Mouse (Mus musculus): ENCODE results near the gene Scimp. TPM values are rescaled to one million over a fixed set of nuclear protein-coding genes. Genes with fewer than 3 reads are reported as not detected.

Scimp gene
- polyA plus RNA-seq, 1 experiment from 2014 or later = not detected

GRCm38 (mm10) chr11:70754476-70754875 lies 57.9 kb downstream of the Scimp start:
- no peaks in the 10 kb centered on the region for H3K36me3 ChIP-seq
- no peaks in the 10 kb centered on the region for H3K27me3 ChIP-seq (ENCODE audit: low read depth, poor library complexity, severe bottlenecking)
- no peak overlapping the region for H3K4me3 ChIP-seq
- no peak overlapping the region for H3K27ac ChIP-seq (replicated peaks)
- H3K9me3 ChIP-seq (replicated peaks) = no peaks in the 10 kb centered on the region
- no peaks in the 10 kb centered on the region; the same call in 1 of the 2 replicates for H3K4me1 ChIP-seq
- no peak for DNase-seq (ENCODE audit: low spot score)
- WGBS = 76% methylated on average over 4 of the region's 4 CpGs

GRCm38 (mm10) chr11:70753146-70753545 lies 59.2 kb downstream of the Scimp start:
- Histone ChIP-seq H3K4me1 (no peaks in the 10 kb centered on the region; the same call in 1 of the 2 replicates), H3K27me3 (ENCODE audit: low read depth, poor library complexity, severe bottlenecking) (no peaks in the 10 kb centered on the region), H3K36me3 (no peaks in the 10 kb centered on the region), H3K27ac (replicated peaks) (no peak overlapping the region), H3K4me3 (no peak overlapping the region), H3K9me3 (replicated peaks) (0 out of 2 replicates have a peak, but pooled peaks cover 6% of the 10 kb centered on the region)
- WGBS = 89% methylated on average over 10 of the region's 10 CpGs
- no peak for DNase-seq (ENCODE audit: low spot score)

DNA sequence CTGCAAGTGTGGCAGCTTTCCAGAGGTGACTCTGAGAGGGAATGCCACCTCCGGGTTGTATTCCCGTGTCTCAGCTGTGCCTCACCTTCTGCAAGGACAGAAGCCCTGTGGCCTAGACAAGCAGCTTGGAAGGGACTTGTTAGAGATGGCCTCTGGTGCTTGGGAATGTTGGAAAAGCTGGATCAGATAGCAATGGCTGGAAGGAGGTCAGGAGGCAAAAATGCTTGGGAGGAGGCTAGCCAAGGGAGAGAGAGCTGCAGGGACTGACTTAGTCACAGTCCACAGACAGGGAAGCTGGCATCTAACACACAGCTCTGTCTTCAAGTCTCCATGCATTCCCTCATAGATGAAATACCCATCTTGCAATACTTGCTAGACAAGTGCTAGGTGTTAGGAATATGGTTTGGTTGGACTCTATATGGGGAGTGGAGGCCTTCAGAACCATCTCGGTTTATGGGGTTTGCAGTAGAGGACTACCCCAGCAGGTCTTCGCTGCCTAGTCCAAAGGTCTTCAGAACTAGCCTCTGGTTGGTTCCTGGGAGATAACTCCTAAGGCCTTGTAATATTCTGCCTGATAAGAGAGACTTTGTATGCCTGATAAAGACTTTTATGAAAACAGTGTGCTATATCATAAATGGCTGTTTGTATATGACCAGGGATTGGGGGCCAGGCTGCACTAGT lies 59.9 kb downstream of the Scimp start:
- Histone ChIP-seq H3K27me3 (ENCODE audit: low read depth, poor library complexity, severe bottlenecking) (no peaks in the 10 kb centered on the region), H3K4me1 (no peaks in the 10 kb centered on the region; the same call in 1 of the 2 replicates), H3K4me3 (no peak overlapping the region), H3K9me3 (replicated peaks) (0 out of 2 replicates have a peak, but pooled peaks cover 6% of the 10 kb centered on the region), H3K27ac (replicated peaks) (no peak overlapping the region), H3K36me3 (no peaks in the 10 kb centered on the region)
- no peak for DNase-seq (ENCODE audit: low spot score)
- 87% methylated on average over 4 of the region's 4 CpGs for WGBS

DNA sequence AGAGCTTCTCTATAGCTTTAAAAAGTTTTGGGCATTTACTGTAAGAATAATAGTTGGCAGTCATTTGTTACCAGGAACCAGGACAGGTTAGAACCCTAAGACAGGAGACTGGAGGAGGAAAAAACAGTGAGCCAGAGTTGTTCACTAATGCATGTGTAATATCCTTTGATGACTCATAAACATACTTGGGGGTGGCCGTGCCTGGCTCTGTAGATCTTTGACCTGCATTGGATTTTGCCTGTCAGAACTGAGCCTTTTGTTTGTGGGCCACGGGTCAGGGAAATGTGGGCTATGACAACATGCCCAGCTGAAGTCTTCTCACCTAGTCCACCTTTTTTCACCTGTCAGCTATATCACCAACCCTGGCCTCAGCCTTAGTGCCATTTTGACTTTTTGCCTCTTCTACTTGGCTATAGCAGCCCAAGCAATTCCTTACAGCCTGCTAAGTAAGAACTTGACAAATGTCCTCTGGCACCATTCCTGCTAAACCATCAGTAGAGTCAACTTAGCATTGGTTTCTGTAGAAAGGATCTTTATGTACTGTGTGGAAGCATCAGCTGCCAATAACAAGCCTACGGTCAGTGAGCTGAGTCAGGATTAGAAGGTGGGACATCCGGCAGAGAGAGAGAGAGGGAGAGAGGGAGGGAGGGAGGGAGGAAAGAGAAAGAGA lies 64.4 kb downstream of the Scimp start:
- DNase-seq (ENCODE audit: low spot score) = no peak
- 91% methylated on average over 4 of the region's 4 CpGs for WGBS
- Histone ChIP-seq H3K27me3 (ENCODE audit: low read depth, poor library complexity, severe bottlenecking) (no peaks in the 10 kb centered on the region), H3K9me3 (replicated peaks) (0 out of 2 replicates have a peak, but pooled peaks cover 6% of the 10 kb centered on the region), H3K4me1 (0 out of 2 replicates have a peak, but pooled peaks cover 2% of the 10 kb centered on the region), H3K27ac (replicated peaks) (no peak overlapping the region), H3K36me3 (no peaks in the 10 kb centered on the region), H3K4me3 (no peak overlapping the region)

DNA sequence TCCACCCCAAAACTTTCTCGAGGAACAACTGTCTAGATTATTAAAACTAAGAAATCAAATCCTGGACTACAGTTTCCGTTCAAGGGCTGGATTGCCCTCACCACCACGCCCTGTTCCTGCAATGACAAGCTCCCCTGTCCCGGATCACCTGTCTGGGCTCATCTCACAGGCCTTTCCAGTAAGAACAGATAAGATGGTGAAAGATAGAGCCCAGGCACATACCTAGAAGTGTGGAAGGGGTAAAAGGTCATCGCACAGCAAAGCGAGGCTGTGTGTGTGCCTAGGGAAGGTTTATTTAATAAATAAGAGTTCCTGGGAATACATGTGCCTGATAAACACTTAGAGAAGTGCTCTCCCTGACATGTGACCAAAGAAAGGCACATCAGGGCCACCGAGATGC lies 66.8 kb downstream of the Scimp start:
- Histone ChIP-seq H3K27ac (replicated peaks) (no peak overlapping the region), H3K4me1 (0 out of 2 replicates have a peak, but pooled peaks cover 7% of the 10 kb centered on the region), H3K4me3 (no peak overlapping the region), H3K9me3 (replicated peaks) (0 out of 2 replicates have a peak, but pooled peaks cover 6% of the 10 kb centered on the region), H3K27me3 (ENCODE audit: low read depth, poor library complexity, severe bottlenecking) (no peaks in the 10 kb centered on the region), H3K36me3 (no peaks in the 10 kb centered on the region)
- DNase-seq (ENCODE audit: low spot score) = no peak
- 86% methylated on average over 7 of the region's 7 CpGs for WGBS

- DNase-seq (ENCODE audit: low spot score) = no peak
- WGBS = 87% methylated on average over 12 of the region's 12 CpGs
Measured at GRCm38 (mm10) chr11:70742581-70743459, 69.6 kb downstream of the Scimp start.

GRCm38 (mm10) chr11:70742117-70742516 lies 70.3 kb downstream of the Scimp start:
- Histone ChIP-seq H3K9me3 (replicated peaks) (no peaks in the 10 kb centered on the region), H3K36me3 (no peaks in the 10 kb centered on the region), H3K27me3 (ENCODE audit: low read depth, poor library complexity, severe bottlenecking) (no peaks in the 10 kb centered on the region), H3K27ac (replicated peaks) (no peak overlapping the region), H3K4me1 (0 out of 2 replicates have a peak, but pooled peaks cover 12% of the 10 kb centered on the region), H3K4me3 (no peak overlapping the region)
- no peak for DNase-seq (ENCODE audit: low spot score)
- 87% methylated on average over 7 of the region's 7 CpGs for WGBS

More at GRCm38 (mm10) chr11:70742581-70743459, 69.6 kb downstream of the Scimp start:
- no peaks in the 10 kb centered on the region for H3K36me3 ChIP-seq
- H3K27ac ChIP-seq (replicated peaks) = no peak overlapping the region
- no peaks in the 10 kb centered on the region for H3K27me3 ChIP-seq (ENCODE audit: low read depth, poor library complexity, severe bottlenecking)
- H3K4me1 ChIP-seq = 0 out of 2 replicates have a peak, but pooled peaks cover 12% of the 10 kb centered on the region
- no peak overlapping the region for H3K4me3 ChIP-seq
- no peaks in the 10 kb centered on the region for H3K9me3 ChIP-seq (replicated peaks)

- Histone ChIP-seq H3K4me1 (0 out of 2 replicates have a peak, but pooled peaks cover 12% of the 10 kb centered on the region), H3K9me3 (replicated peaks) (no peaks in the 10 kb centered on the region), H3K27me3 (ENCODE audit: low read depth, poor library complexity, severe bottlenecking) (no peaks in the 10 kb centered on the region), H3K36me3 (no peaks in the 10 kb centered on the region), H3K4me3 (no peak overlapping the region), H3K27ac (replicated peaks) (no peak overlapping the region)
- 87% methylated on average over 3 of the region's 3 CpGs for WGBS
- DNase-seq (ENCODE audit: low spot score) = no peak
Measured at GRCm38 (mm10) chr11:70741603-70742002, 70.8 kb downstream of the Scimp start.

Small RNA genes lying within 50 kb of the gene (microRNA-seq; reads per million reads assigned to microRNA genes)
- not detected for gene Gm22760

Other genes with a start within 250 kb of the Scimp start
- 10.3 and 12.6 TPM in 2 replicates for gene Mink1, start 249.7 kb downstream of the Scimp start, polyA plus RNA-seq (2016; fragmentation: Nextera tagmentation; extraction: Ambion mirVana)
- not detected in 2 replicates for gene 4930544D05Rik, start 196.7 kb downstream of the Scimp start, polyA plus RNA-seq (2016; fragmentation: Nextera tagmentation; extraction: Ambion mirVana)
- not detected in 2 replicates for gene Chrne, start 193.4 kb downstream of the Scimp start, polyA plus RNA-seq (2016; fragmentation: Nextera tagmentation; extraction: Ambion mirVana)
- gene Gp1ba, start 173.5 kb downstream of the Scimp start, polyA plus RNA-seq (2016; fragmentation: Nextera tagmentation; extraction: Ambion mirVana) = 0.44 and 0.48 TPM in 2 replicates
- gene Rnf167, start 165.4 kb downstream of the Scimp start, polyA plus RNA-seq (2016; fragmentation: Nextera tagmentation; extraction: Ambion mirVana) = 85.6 and 96.3 TPM in 2 replicates
- gene Slc25a11, start 165.1 kb downstream of the Scimp start, polyA plus RNA-seq (2016; fragmentation: Nextera tagmentation; extraction: Ambion mirVana) = 142 and 149 TPM in 2 replicates
- 1,553 and 1,733 TPM in 2 replicates for gene Pfn1, start 157.9 kb downstream of the Scimp start, polyA plus RNA-seq (2016; fragmentation: Nextera tagmentation; extraction: Ambion mirVana)
- 22.6 and 32.8 TPM in 2 replicates for gene Eno3, start 155.4 kb downstream of the Scimp start, polyA plus RNA-seq (2016; fragmentation: Nextera tagmentation; extraction: Ambion mirVana)
- gene Spag7, start 143.2 kb downstream of the Scimp start, polyA plus RNA-seq (2016; fragmentation: Nextera tagmentation; extraction: Ambion mirVana) = 186 TPM in 2 replicates
- gene Camta2, start 124.5 kb downstream of the Scimp start, polyA plus RNA-seq (2016; fragmentation: Nextera tagmentation; extraction: Ambion mirVana) = 9.8 and 12.4 TPM in 2 replicates
- gene Inca1, start 112.4 kb downstream of the Scimp start, polyA plus RNA-seq (2016; fragmentation: Nextera tagmentation; extraction: Ambion mirVana) = 1.00 and 1.3 TPM in 2 replicates
- 1.8 and 2.0 TPM in 2 replicates for gene Kif1c, start 112.0 kb downstream of the Scimp start, polyA plus RNA-seq (2016; fragmentation: Nextera tagmentation; extraction: Ambion mirVana)
- 6.9 and 10.2 TPM in 2 replicates for gene Zfp3, start 48.4 kb downstream of the Scimp start, polyA plus RNA-seq (2016; fragmentation: Nextera tagmentation; extraction: Ambion mirVana)
- gene Rabep1, start 32.2 kb upstream of the Scimp start, polyA plus RNA-seq (2016; fragmentation: Nextera tagmentation; extraction: Ambion mirVana) = 38.2 and 39.2 TPM in 2 replicates
- 148 and 153 TPM in 2 replicates for gene Nup88, start 157.4 kb upstream of the Scimp start, polyA plus RNA-seq (2016; fragmentation: Nextera tagmentation; extraction: Ambion mirVana)
- 99.5 and 101 TPM in 2 replicates for gene Rpain, start 157.6 kb upstream of the Scimp start, polyA plus RNA-seq (2016; fragmentation: Nextera tagmentation; extraction: Ambion mirVana)
- gene C1qbp, start 170.4 kb upstream of the Scimp start, polyA plus RNA-seq (2016; fragmentation: Nextera tagmentation; extraction: Ambion mirVana) = 283 and 342 TPM in 2 replicates
- 19.9 and 20.7 TPM in 2 replicates for gene Dhx33, start 191.9 kb upstream of the Scimp start, polyA plus RNA-seq (2016; fragmentation: Nextera tagmentation; extraction: Ambion mirVana)
- 65.3 and 67.8 TPM in 2 replicates for gene Mis12, start 207.0 kb upstream of the Scimp start, polyA plus RNA-seq (2016; fragmentation: Nextera tagmentation; extraction: Ambion mirVana)
- gene Derl2, start 207.3 kb upstream of the Scimp start, polyA plus RNA-seq (2016; fragmentation: Nextera tagmentation; extraction: Ambion mirVana) = 38.8 and 39.8 TPM in 2 replicates
- gene 6330403K07Rik, start 220.9 kb upstream of the Scimp start, polyA plus RNA-seq (2016; fragmentation: Nextera tagmentation; extraction: Ambion mirVana) = 137 and 226 TPM in 2 replicates

Data from midbrain, embryonic 10.5 days (tissue).